Mouse (Mus musculus) heart, embryonic 14.5 days (tissue): ENCODE measurements around the gene Svbp. TPM values are rescaled to one million over a fixed set of nuclear protein-coding genes. Genes with fewer than 3 reads are reported as not detected.

Experiments used
- ATAC-seq: fragments of 200-750 bp; cut with Nextera tagmentation; 2 replicates; pipeline ENCODE4 v1.8.0; 2017; ENCODE audit warnings: low read depth, moderate TSS enrichment; ENCODE audit not compliant: insufficient number of reproducible peaks, insufficient read depth, low FRiP score
- H3K27ac ChIP-seq, 2 experiments: fragments of 200-500 bp in 1 of 2; fragments of 300-500 bp in 1 of 2; sonication (generic) in 1 of 2; replicated peaks in 1 of 2; 2 replicates each; pipeline ENCODE4 v1.5.1; 2012 to 2014; ENCODE audit warnings: low read depth in 2 of 2, low read length in 2 of 2, control low read depth in 1 of 2, mild to moderate bottlenecking in 1 of 2, mixed read lengths in 1 of 2; ENCODE audit not compliant: control insufficient read depth in 1 of 2, insufficient read depth in 1 of 2
- H3K27me3 ChIP-seq: fragments of 300-500 bp; sonication (generic); 2 replicates; pipeline ENCODE4 v1.6.1; 2014; ENCODE audit warnings: mild to moderate bottlenecking, low read length, control low read depth; ENCODE audit not compliant: control insufficient read depth, insufficient read depth
- H3K36me3 ChIP-seq: fragments of 300-500 bp; sonication (generic); 2 replicates; pipeline ENCODE4 v1.6.1; 2014; ENCODE audit warnings: mild to moderate bottlenecking, control low read depth, low read length, mixed read lengths; ENCODE audit not compliant: control insufficient read depth, insufficient read depth
- H3K4me1 ChIP-seq, 2 experiments: fragments of 200-500 bp in 1 of 2; fragments of 300-500 bp in 1 of 2; sonication (generic) in 1 of 2; 2 replicates each; pipeline ENCODE4 v1.6.1; 2012 to 2014; ENCODE audit warnings: low read length in 2 of 2, control low read depth in 1 of 2, mixed read lengths in 1 of 2; ENCODE audit not compliant: control insufficient read depth in 2 of 2, insufficient read depth in 2 of 2
- H3K4me2 ChIP-seq: fragments of 300-500 bp; sonication (generic); 2 replicates; pipeline ENCODE4 v1.6.1; 2014; ENCODE audit warnings: mild to moderate bottlenecking, low read length
- H3K4me3 ChIP-seq, 2 experiments: fragments of 200-500 bp in 1 of 2; fragments of 300-500 bp in 1 of 2; sonication (generic) in 1 of 2; 2 replicates each; pipeline ENCODE4 v1.5.1; 2012 to 2014; ENCODE audit warnings: low read length in 2 of 2, mild to moderate bottlenecking in 2 of 2, control low read depth in 1 of 2, low read depth in 1 of 2, moderate library complexity in 1 of 2; ENCODE audit not compliant: control insufficient read depth in 1 of 2, insufficient read depth in 1 of 2
- H3K9ac ChIP-seq: fragments of 300-500 bp; sonication (generic); 2 replicates; pipeline ENCODE4 v1.6.1; 2014; ENCODE audit warnings: mild to moderate bottlenecking, low read length
- H3K9me3 ChIP-seq: fragments of 300-500 bp; sonication (generic); 2 replicates; pipeline ENCODE4 v1.6.1; 2016; ENCODE audit warnings: low read length, control low read depth; ENCODE audit not compliant: control insufficient read depth
- WGBS: fragments of 180-500 bp; shearing (Covaris S2); extraction: QIAGEN DNeasy Blood & Tissue Kit; methylation state at CpG from one replicate; pipeline ENCODE4 v1.1.7; 2014; 5-methylcytosine and 5-hydroxymethylcytosine counted together
- polyA plus RNA-seq: library from polyadenylated mRNA; unstranded; fragments of >200 nt; fragmentation: Nextera tagmentation; extraction: Ambion mirVana; gene quantifications from 2 replicates; pipeline ENCODE4 v1.2.1, GENCODE M21; 2014

Svbp gene
- polyA plus RNA-seq, 1 experiment from 2014 or later = 141 TPM

DNA sequence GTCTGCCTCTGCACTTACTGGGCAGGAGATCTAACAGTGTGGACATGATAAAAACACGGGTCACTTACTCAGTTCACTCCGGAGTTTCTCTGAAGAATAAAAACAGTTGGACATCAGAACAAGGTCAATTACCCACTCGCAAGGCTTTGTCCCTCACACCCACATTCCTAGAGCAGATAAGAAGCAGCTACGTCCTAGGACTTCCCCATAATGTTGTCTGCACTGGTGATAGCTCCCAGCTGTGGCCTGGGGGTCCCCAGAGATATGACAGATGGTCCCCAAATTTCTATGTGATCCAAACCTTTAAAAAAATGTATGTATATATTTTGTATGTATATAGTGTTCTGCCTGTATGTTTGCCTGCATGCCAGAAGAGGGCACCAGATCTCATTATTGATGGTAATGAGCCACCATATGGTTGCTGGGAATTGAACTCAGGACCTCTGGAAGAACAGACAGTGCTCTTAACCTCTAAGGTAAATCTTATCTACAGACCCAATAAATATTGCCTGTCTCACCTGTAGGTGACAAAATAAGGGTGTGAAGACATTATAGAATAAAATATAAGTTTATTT, 14.9 kb upstream of the Svbp start:
- no peaks in the 10 kb centered on the region for H3K36me3 ChIP-seq
- no peaks in the 10 kb centered on the region for H3K9me3 ChIP-seq
- H3K9ac ChIP-seq = no peak overlapping the region
- no peaks in the 10 kb centered on the region for H3K27me3 ChIP-seq
- ATAC-seq = no peak
- H3K4me2 ChIP-seq = no peak overlapping the region
- no peak overlapping the region for H3K4me3 ChIP-seq
- no peaks in the 10 kb centered on the region; a peak in 1 of 4 replicates for H3K4me1 ChIP-seq
- no peak overlapping the region for H3K27ac ChIP-seq
- WGBS = 28% methylated on average over 4 of the region's 4 CpGs

DNA sequence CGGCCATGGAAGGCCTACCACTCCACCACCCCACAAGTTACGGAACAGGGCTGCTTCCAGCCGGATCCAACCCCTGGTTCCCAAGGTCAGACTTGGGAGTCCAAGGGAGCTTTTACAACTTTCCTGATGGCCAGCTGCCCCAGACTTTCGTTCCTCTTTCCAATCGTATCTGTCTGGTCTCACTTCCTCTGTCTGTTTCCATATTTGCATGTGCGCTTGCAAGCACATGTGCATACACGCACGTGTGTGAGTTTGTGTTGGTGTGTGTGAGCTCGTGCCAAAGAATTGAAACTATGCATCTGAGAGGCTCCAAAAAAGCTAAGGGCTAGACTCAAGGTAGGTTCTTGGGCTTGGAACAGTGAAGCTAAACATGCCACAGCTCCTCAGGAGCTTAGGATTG, 13.7 kb upstream of the Svbp start:
- 76% methylated on average over 9 of the region's 9 CpGs for WGBS
- Histone ChIP-seq H3K4me2 (no peak overlapping the region), H3K4me3 (no peak overlapping the region), H3K9ac (no peak overlapping the region), H3K27ac (no peak overlapping the region), H3K4me1 (no peaks in the 10 kb centered on the region; a peak in 1 of 4 replicates), H3K27me3 (no peaks in the 10 kb centered on the region), H3K9me3 (no peaks in the 10 kb centered on the region), H3K36me3 (no peaks in the 10 kb centered on the region)
- ATAC-seq = no peak

DNA sequence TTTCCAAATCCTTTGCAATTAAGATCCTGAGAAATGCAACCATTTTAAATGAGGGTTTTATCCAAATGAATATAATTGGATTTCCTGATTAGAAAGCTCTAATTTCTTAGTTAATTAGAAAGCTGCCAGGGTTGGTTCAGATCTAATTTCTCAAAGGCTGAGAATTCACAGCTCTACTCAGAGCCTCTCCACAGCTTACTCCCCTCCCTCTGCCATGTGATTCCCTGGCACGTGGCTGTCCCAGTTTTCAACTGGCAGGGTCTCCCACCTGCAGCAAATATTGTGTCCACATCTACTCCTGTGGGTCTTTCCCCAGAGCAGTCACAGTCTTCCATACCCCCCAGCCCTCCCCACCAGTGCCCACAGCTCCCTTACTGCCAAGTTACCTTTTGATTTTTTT, 11.6 kb upstream of the Svbp start:
- Histone ChIP-seq H3K4me1 (peaks cover 0 to 5% of the 10 kb centered on the region in 2 experiments; a peak in 2 of 4 replicates), H3K27me3 (no peaks in the 10 kb centered on the region; the same call in 1 of the 2 replicates), H3K4me3 (no peak overlapping the region), H3K9ac (no peak overlapping the region), H3K4me2 (no peak overlapping the region), H3K27ac (no peak overlapping the region), H3K36me3 (no peaks in the 10 kb centered on the region), H3K9me3 (no peaks in the 10 kb centered on the region)
- ATAC-seq = no peak
- 19% methylated on average over 1 of the region's 1 CpGs for WGBS

DNA sequence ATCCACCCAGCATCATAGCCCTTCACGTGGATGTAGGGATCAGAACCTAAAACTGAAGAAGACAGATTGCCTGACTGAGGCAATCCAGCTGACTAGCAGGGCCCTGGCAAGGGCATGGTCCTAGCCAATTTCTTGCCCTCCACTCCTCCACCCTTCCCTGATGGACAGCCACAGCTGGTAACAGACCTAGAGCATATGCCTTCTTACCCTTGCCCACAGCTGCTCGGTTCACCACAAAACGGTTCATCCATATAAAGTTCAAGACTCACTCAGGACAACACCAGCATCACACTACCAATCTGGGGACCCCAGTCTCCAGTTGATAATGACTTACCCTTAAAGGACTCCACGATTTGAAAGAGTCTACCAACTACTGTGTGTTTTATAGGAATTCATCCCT, 9.3 kb upstream of the Svbp start:
- H3K4me2 ChIP-seq = no peak overlapping the region
- whole genome bisulfite sequencing = 79% methylated on average over 4 of the region's 4 CpGs
- no peak for ATAC-seq
- H3K4me1 ChIP-seq = peaks cover 0 to 7% of the 10 kb centered on the region in 2 experiments; a peak in 2 of 4 replicates
- no peaks in the 10 kb centered on the region for H3K9me3 ChIP-seq
- no peaks in the 10 kb centered on the region; the same call in 1 of the 2 replicates for H3K27me3 ChIP-seq
- H3K4me3 ChIP-seq = no peak overlapping the region
- no peaks in the 10 kb centered on the region for H3K36me3 ChIP-seq
- no peak overlapping the region for H3K9ac ChIP-seq
- no peak overlapping the region for H3K27ac ChIP-seq

DNA sequence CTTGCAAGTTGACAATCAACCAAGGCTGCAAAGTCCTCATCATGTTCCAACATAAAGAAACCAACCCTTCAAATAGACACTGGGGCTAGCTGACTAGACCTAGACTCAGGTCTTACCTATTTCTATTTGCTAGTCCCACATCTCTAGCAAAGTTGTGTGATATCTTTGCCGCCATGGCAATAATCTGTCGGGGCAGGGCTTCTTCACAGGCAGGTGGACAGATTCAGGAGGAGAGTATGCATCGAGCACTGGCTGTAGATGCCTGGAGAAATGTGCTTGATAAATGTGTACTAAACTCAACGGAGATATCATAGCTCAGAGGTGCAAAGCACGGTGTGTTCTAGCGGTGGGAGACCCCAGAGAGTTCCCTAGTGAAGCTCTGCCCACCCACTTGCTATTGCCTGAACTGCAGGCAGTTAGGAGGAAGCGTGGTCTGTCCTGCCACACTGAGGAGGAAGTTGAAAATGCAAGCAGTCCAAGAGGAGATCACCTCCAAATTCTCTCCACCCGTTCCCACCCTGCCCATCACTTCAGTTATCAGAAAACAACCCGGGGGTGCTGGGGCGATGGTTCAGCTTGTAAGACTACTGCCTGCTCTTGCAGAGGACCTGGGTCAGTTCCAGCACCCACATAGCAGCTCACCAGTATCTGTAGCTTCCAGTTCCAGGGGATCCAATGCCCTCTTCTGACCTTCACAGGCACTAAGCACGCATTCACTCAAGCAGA, 6.9 kb upstream of the Svbp start:
- peaks cover 0 to 7% of the 10 kb centered on the region in 2 experiments; a peak in 2 of 4 replicates for H3K4me1 ChIP-seq
- no peaks in the 10 kb centered on the region; the same call in 1 of the 2 replicates for H3K27me3 ChIP-seq
- WGBS = 34% methylated on average over 11 of the region's 11 CpGs
- H3K9me3 ChIP-seq = no peaks in the 10 kb centered on the region
- no peak overlapping the region for H3K27ac ChIP-seq
- no peak overlapping the region; the same call in 1 of the 2 replicates for H3K9ac ChIP-seq
- no peak overlapping the region; a peak in 1 of 4 replicates for H3K4me3 ChIP-seq
- H3K4me2 ChIP-seq = peak overlapping the region; percentile 21
- no peaks in the 10 kb centered on the region for H3K36me3 ChIP-seq
- no peak for ATAC-seq

DNA sequence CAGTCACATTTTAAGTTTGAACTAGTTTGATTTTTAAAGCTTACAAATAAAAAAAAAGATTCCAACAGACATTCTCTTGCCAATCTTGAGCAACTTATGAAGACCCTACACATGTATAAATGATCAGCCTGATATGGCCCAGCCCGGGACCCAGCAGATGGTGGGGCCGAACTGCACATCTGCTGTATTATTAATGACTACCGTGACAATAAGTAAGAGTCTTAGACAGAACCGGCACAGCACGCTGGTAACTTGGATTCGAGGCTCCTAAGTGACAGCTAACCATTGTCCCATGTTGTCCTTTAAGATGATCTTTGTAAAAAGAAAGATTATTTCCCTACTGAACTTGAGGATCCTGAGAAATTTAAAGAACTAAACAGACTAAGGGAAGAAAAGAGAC, 5.7 kb upstream of the Svbp start:
- Histone ChIP-seq H3K36me3 (no peaks in the 10 kb centered on the region), H3K4me2 (no peak overlapping the region), H3K4me1 (peaks cover 0 to 7% of the 10 kb centered on the region in 2 experiments; a peak in 2 of 4 replicates), H3K4me3 (no peak overlapping the region), H3K27ac (no peak overlapping the region), H3K9me3 (no peaks in the 10 kb centered on the region), H3K27me3 (no peaks in the 10 kb centered on the region; the same call in 1 of the 2 replicates), H3K9ac (no peak overlapping the region)
- ATAC-seq = no peak
- whole genome bisulfite sequencing = 81% methylated on average over 6 of the region's 6 CpGs

DNA sequence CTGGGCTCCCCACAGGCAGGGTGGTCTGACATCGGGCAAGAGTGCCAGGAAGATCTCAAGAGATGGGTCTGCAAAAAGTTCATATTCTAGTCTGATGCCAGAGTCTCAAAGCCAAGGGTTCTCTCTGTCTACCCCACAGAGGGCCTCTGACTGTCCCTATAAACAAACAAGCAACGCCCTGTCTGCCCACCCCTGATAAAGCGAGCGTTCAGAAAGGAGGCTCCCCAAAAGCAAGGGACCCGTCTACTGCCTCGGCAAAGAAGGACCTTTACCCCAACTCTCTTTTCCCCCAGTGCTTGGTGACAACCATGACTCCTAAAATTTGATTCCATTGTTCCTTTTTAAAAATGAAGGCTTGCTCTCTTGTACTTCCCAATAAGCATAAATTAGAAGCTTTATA, 5.2 kb upstream of the Svbp start, which contains the start of gene Ermap:
Gene Ermap (minus strand): TSS at position 148 of the 400 bp plus-strand sequence.
- Histone ChIP-seq H3K4me2 (no peak within 1 kb of the TSS), H3K4me1 (peaks cover 0 to 7% of the 10 kb centered on the region in 2 experiments; a peak in 2 of 4 replicates), H3K27me3 (no peaks in the 10 kb centered on the region; the same call in 1 of the 2 replicates), H3K9me3 (no peaks in the 10 kb centered on the region), H3K4me3 (no peak within 1 kb of the TSS), H3K27ac (no peak within 1 kb of the TSS), H3K36me3 (no peaks in the 10 kb centered on the region), H3K9ac (no peak within 1 kb of the TSS)
- ATAC-seq = no peak
- WGBS = 63% methylated on average over 6 of the region's 6 CpGs
